Mouse (Mus musculus): ENCODE measurements at regions not wholly inside any gene's neighbourhood (a gene's known extent, or its start where the extent isn't known, plus 50 kb on each side); places are given as distances from the start of the nearest gene placed in this dataset.

- Histone ChIP-seq H3K9me3 (ENCODE audit: control insufficient read depth, low read depth, low read length) (no peaks in the 10 kb centered on the region), H3K27ac (ENCODE audit: low read length) (no peak overlapping the region), H3K9ac (replicated peaks; ENCODE audit: low read depth, low read length) (no peak overlapping the region), H3K4me1 (ENCODE audit: control insufficient read depth, insufficient read depth, low read length) (peaks cover 5% of the 10 kb centered on the region; the same call in 1 of the 2 replicates), H3K4me2 (replicated peaks; ENCODE audit: low read depth, low read length) (peak overlapping the region; percentile 53), H3K36me3 (ENCODE audit: control insufficient read depth, insufficient read depth, low read length) (no peaks in the 10 kb centered on the region), H3K4me3 (ENCODE audit: low read depth, low read length) (no peak overlapping the region), H3K27me3 (ENCODE audit: control insufficient read depth, insufficient read depth, low read length) (no peaks in the 10 kb centered on the region)
- WGBS, result 53% methylated on average over 12 of the region's 12 CpGs
- ATAC-seq (ENCODE audit: insufficient number of reproducible peaks, insufficient read depth, low FRiP score, low read depth), result peak; percentile 19; the same call in 1 of the 2 replicates
Measured at GRCm38 (mm10) chr10:117435734-117436121, 55.9 kb upstream of the Cpsf6 start.

- Histone ChIP-seq H3K4me3 (ENCODE audit: low read depth, low read length) (peak overlapping the region; percentile 19), H3K27me3 (ENCODE audit: control insufficient read depth, insufficient read depth, low read length) (no peaks in the 10 kb centered on the region), H3K4me2 (replicated peaks; ENCODE audit: low read depth, low read length) (peak overlapping the region; percentile 53), H3K36me3 (ENCODE audit: control insufficient read depth, insufficient read depth, low read length) (no peaks in the 10 kb centered on the region), H3K27ac (ENCODE audit: low read length) (no peak overlapping the region), H3K4me1 (ENCODE audit: control insufficient read depth, insufficient read depth, low read length) (peaks cover 5% of the 10 kb centered on the region; the same call in 1 of the 2 replicates), H3K9ac (replicated peaks; ENCODE audit: low read depth, low read length) (no peak overlapping the region), H3K9me3 (ENCODE audit: control insufficient read depth, low read depth, low read length) (no peaks in the 10 kb centered on the region)
- WGBS, result 9% methylated on average over 33 of the region's 33 CpGs
- peak; percentile 76 for ATAC-seq (ENCODE audit: insufficient number of reproducible peaks, insufficient read depth, low FRiP score, low read depth)
Measured at GRCm38 (mm10) chr10:117434871-117435733, 55.3 kb upstream of the Cpsf6 start.

DNA sequence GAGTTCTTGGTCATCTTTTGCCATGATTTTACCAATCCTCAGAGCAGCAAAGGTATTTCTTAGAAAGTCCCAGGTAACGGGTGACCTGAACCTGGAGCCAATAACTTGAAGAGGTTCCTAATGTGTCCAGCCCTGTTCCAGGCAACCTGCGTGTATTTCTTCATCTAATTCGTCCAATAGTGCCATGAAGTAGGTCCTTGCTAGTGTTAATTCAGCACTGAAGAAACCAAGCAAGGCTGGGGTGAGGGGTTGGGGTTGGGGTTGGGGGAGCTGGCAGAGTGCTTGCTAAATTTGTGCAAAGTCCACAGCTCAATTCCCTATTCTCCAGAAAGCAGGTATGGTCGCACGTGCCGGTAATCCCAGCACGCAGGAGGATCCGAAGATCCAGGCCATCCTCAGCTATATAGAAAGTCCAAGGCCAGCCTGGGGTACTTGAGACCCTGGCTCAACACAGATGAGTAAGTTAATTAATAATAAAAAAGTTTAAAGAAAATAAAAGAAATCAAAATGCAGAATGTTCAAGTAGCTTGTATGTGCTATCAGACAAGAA, 54.6 kb upstream of the Cpsf6 start:
- H3K9me3 ChIP-seq (ENCODE audit: control insufficient read depth, low read depth, low read length), result no peaks in the 10 kb centered on the region
- H3K4me3 ChIP-seq (ENCODE audit: low read depth, low read length), result no peak overlapping the region
- H3K9ac ChIP-seq (replicated peaks; ENCODE audit: low read depth, low read length), result no peak overlapping the region
- no peak overlapping the region for H3K27ac ChIP-seq (ENCODE audit: low read length)
- H3K4me1 ChIP-seq (ENCODE audit: control insufficient read depth, insufficient read depth, low read length), result peaks cover 5% of the 10 kb centered on the region; the same call in 1 of the 2 replicates
- WGBS, result 94% methylated on average over 8 of the region's 8 CpGs
- no peaks in the 10 kb centered on the region for H3K27me3 ChIP-seq (ENCODE audit: control insufficient read depth, insufficient read depth, low read length)
- no peaks in the 10 kb centered on the region for H3K36me3 ChIP-seq (ENCODE audit: control insufficient read depth, insufficient read depth, low read length)
- H3K4me2 ChIP-seq (replicated peaks; ENCODE audit: low read depth, low read length), result no peak overlapping the region
- no peak for ATAC-seq (ENCODE audit: insufficient number of reproducible peaks, insufficient read depth, low FRiP score, low read depth)

DNA sequence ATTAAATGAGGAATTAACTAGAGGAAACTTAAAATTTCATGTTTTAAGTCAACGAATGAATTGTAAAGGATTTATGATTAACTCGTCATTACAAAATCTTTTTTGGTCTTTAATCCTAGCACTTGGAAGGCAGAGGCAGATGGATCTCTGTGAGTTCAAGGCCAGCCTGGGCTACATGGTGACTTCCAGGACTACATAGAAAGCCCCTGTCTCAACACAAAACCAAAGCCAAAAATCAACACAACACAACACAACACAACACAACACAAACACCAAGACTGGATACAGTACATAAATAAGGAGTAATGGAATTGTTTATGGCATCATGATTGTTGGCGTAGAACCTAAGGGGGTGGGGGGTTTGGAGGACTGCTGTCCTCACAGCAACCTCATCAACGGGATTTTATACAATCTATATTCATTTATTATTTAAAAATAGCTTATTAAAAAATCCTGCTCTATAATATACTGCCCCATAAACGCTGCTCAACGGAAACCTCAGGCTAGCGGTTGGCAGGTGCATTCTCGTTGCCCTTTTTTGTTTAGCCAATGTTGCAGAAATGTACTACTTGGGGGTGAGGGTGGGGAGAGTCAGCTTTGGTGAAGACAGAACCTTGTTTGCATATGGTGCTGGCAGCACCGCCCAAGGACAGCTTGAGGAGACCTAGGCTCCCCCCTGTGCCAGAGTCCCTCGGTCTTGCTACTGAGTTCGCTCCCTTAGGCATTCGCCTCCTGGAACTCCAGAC, 53.9 kb upstream of the Cpsf6 start:
- ATAC-seq (ENCODE audit: insufficient number of reproducible peaks, insufficient read depth, low FRiP score, low read depth), result no peak
- H3K4me3 ChIP-seq (ENCODE audit: low read depth, low read length), result no peak overlapping the region
- no peak overlapping the region for H3K4me2 ChIP-seq (replicated peaks; ENCODE audit: low read depth, low read length)
- no peak overlapping the region for H3K27ac ChIP-seq (ENCODE audit: low read length)
- no peak overlapping the region for H3K9ac ChIP-seq (replicated peaks; ENCODE audit: low read depth, low read length)
- H3K9me3 ChIP-seq (ENCODE audit: control insufficient read depth, low read depth, low read length), result no peaks in the 10 kb centered on the region
- 95% methylated on average over 12 of the region's 12 CpGs for WGBS
- H3K27me3 ChIP-seq (ENCODE audit: control insufficient read depth, insufficient read depth, low read length), result no peaks in the 10 kb centered on the region
- peaks cover 5% of the 10 kb centered on the region; the same call in 1 of the 2 replicates for H3K4me1 ChIP-seq (ENCODE audit: control insufficient read depth, insufficient read depth, low read length)
- no peaks in the 10 kb centered on the region for H3K36me3 ChIP-seq (ENCODE audit: control insufficient read depth, insufficient read depth, low read length)

GRCm38 (mm10) chr10:117432871-117433546, 53.2 kb upstream of the Cpsf6 start:
- Histone ChIP-seq H3K27me3 (ENCODE audit: control insufficient read depth, insufficient read depth, low read length) (no peaks in the 10 kb centered on the region), H3K4me3 (ENCODE audit: low read depth, low read length) (no peak overlapping the region), H3K36me3 (ENCODE audit: control insufficient read depth, insufficient read depth, low read length) (no peaks in the 10 kb centered on the region), H3K4me2 (replicated peaks; ENCODE audit: low read depth, low read length) (no peak overlapping the region), H3K27ac (ENCODE audit: low read length) (no peak overlapping the region), H3K9me3 (ENCODE audit: control insufficient read depth, low read depth, low read length) (no peaks in the 10 kb centered on the region), H3K4me1 (ENCODE audit: control insufficient read depth, insufficient read depth, low read length) (peaks cover 5% of the 10 kb centered on the region; the same call in 1 of the 2 replicates), H3K9ac (replicated peaks; ENCODE audit: low read depth, low read length) (no peak overlapping the region)
- 94% methylated on average over 7 of the region's 7 CpGs for WGBS
- ATAC-seq (ENCODE audit: insufficient number of reproducible peaks, insufficient read depth, low FRiP score, low read depth), result no peak

- 8% methylated on average over 21 of the region's 21 CpGs for WGBS
- no peak for ATAC-seq (ENCODE audit: insufficient number of reproducible peaks, insufficient read depth, low FRiP score, low read depth)
- H3K4me3 ChIP-seq (ENCODE audit: low read depth, low read length), result no peak overlapping the region
Measured at GRCm38 (mm10) chr10:117432415-117432814, 52.6 kb upstream of the Cpsf6 start.

GRCm38 (mm10) chr10:117431850-117432249, 52.0 kb upstream of the Cpsf6 start:
- ATAC-seq (ENCODE audit: insufficient number of reproducible peaks, insufficient read depth, low FRiP score, low read depth), result no peak
- no peak overlapping the region for H3K27ac ChIP-seq (ENCODE audit: low read length)
- H3K4me3 ChIP-seq (ENCODE audit: low read depth, low read length), result no peak overlapping the region
- no peaks in the 10 kb centered on the region for H3K36me3 ChIP-seq (ENCODE audit: control insufficient read depth, insufficient read depth, low read length)
- no peaks in the 10 kb centered on the region for H3K27me3 ChIP-seq (ENCODE audit: control insufficient read depth, insufficient read depth, low read length)
- 62% methylated on average over 12 of the region's 12 CpGs for WGBS
- no peaks in the 10 kb centered on the region for H3K9me3 ChIP-seq (ENCODE audit: control insufficient read depth, low read depth, low read length)
- no peak overlapping the region for H3K9ac ChIP-seq (replicated peaks; ENCODE audit: low read depth, low read length)
- H3K4me1 ChIP-seq (ENCODE audit: control insufficient read depth, insufficient read depth, low read length), result peaks cover 5% of the 10 kb centered on the region; the same call in 1 of the 2 replicates
- peak overlapping the region; percentile 29 for H3K4me2 ChIP-seq (replicated peaks; ENCODE audit: low read depth, low read length)

More at GRCm38 (mm10) chr10:117432415-117432814, 52.6 kb upstream of the Cpsf6 start:
- Histone ChIP-seq H3K36me3 (ENCODE audit: control insufficient read depth, insufficient read depth, low read length) (no peaks in the 10 kb centered on the region), H3K27me3 (ENCODE audit: control insufficient read depth, insufficient read depth, low read length) (no peaks in the 10 kb centered on the region), H3K4me1 (ENCODE audit: control insufficient read depth, insufficient read depth, low read length) (peaks cover 5% of the 10 kb centered on the region; the same call in 1 of the 2 replicates), H3K9me3 (ENCODE audit: control insufficient read depth, low read depth, low read length) (no peaks in the 10 kb centered on the region), H3K9ac (replicated peaks; ENCODE audit: low read depth, low read length) (no peak overlapping the region), H3K4me2 (replicated peaks; ENCODE audit: low read depth, low read length) (peak overlapping the region; percentile 29), H3K27ac (ENCODE audit: low read length) (no peak overlapping the region)

DNA sequence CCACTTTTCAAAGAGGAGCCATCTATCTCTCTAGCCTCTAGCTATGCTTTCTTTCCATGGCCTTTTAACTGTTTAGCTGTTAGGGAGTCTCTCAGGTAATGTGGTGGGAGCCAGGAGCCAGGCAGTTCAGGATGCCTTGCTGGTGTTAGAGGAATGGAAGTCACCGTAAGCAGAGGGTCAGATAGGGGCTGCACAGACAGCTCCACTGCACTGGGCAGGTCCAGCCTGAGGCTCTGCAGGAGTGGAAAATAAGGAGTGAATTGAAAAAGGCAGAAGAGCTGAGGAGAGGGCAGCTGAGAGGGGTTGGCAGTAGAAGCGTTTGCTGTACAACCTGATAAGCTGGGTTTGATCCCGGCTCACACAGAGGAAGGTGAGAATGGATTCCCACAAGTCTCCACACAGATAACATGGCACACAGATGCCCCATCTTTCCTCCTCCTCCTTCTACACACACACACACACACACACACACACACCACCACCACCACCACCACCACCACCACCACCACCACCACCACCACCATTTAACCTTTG, 51.3 kb upstream of the Cpsf6 start:
- Histone ChIP-seq H3K27me3 (ENCODE audit: control insufficient read depth, insufficient read depth, low read length) (no peaks in the 10 kb centered on the region), H3K4me1 (ENCODE audit: control insufficient read depth, insufficient read depth, low read length) (peaks cover 5% of the 10 kb centered on the region; the same call in 1 of the 2 replicates), H3K27ac (ENCODE audit: low read length) (no peak overlapping the region), H3K4me2 (replicated peaks; ENCODE audit: low read depth, low read length) (no peak overlapping the region), H3K9me3 (ENCODE audit: control insufficient read depth, low read depth, low read length) (no peaks in the 10 kb centered on the region), H3K4me3 (ENCODE audit: low read depth, low read length) (no peak overlapping the region), H3K9ac (replicated peaks; ENCODE audit: low read depth, low read length) (no peak overlapping the region), H3K36me3 (ENCODE audit: control insufficient read depth, insufficient read depth, low read length) (no peaks in the 10 kb centered on the region)
- 90% methylated on average over 3 of the region's 3 CpGs for WGBS
- ATAC-seq (ENCODE audit: insufficient number of reproducible peaks, insufficient read depth, low FRiP score, low read depth), result no peak

All from stomach, embryonic 14.5 days (tissue).